27 mouse cellular contexts compared by ENCODE assay signal in genomic region chr11:107154431-107154830, GRCm38 (mm10). TPM values are rescaled to one million over a fixed set of nuclear protein-coding genes. Genes with fewer than 3 reads are reported as not detected.
DNase-seq lines count a peak whose midpoint lies in the region; ATAC-seq lines count a peak whose summit lies in the region.
"Had no signal": no experiment of that assay in that cellular context is flagged by ENCODE, and none has a peak within 500 bp of the region (broad histone marks: within the 10 kb centered on the region; RNA-seq: fewer than 3 reads in every experiment).

No protein-coding gene starts in this region.

- no peak overlapping the region for H3K27ac ChIP-seq in forebrain, embryonic 11.5 days (ENCODE audit: low read depth, low read length)
- H3K27ac ChIP-seq: embryonic facial prominence, embryonic 12.5 days; embryonic facial prominence, embryonic 15.5 days; forebrain, embryonic 12.5 days; hindbrain, embryonic 10.5 days; hindbrain, embryonic 13.5 days had no signal

- H3K9me3 ChIP-seq in forebrain, embryonic 11.5 days (ENCODE audit: control insufficient read depth, low read length), result no peaks in the 10 kb centered on the region
- H3K9me3 ChIP-seq: embryonic facial prominence, embryonic 12.5 days; embryonic facial prominence, embryonic 15.5 days; forebrain, embryonic 12.5 days; hindbrain, embryonic 10.5 days had no signal

- peak; percentile 10 for DNase-seq in lung, postnatal 36 days
- no peak for DNase-seq in lung, postnatal 4 days
- peak; percentile 22 for DNase-seq in CD4-positive helper T cell, adult 2 months (ENCODE audit: low read depth, low spot score)
- peak; percentile 91 for DNase-seq in ES-CJ7 (ENCODE audit: low read depth, low spot score)
- peak; percentile 12 for DNase-seq in T-cell, adult 2 months (ENCODE audit: low spot score)
- DNase-seq in forebrain, embryonic 11.5 days (ENCODE audit: low spot score), result no peak
- no peak for DNase-seq in heart, adult 18-20 months
- no peak for DNase-seq in urinary bladder, adult 18-20 months (ENCODE audit: low spot score in 2 of 2)
- DNase-seq: adrenal gland, adult 2 months; adrenal gland, postnatal 25 days; cerebellum, adult 18-20 months; cerebellum, adult 9-10 months; cerebellum, postnatal 14 days; gastrocnemius, postnatal 10 days; gastrocnemius, postnatal 36 days; heart, postnatal 36 days; kidney, adult 18-20 months had no signal

- H3K36me3 ChIP-seq in forebrain, embryonic 11.5 days (ENCODE audit: control insufficient read depth, insufficient read depth, low read length), result no peaks in the 10 kb centered on the region
- H3K36me3 ChIP-seq: embryonic facial prominence, embryonic 12.5 days; embryonic facial prominence, embryonic 15.5 days; forebrain, embryonic 12.5 days; hindbrain, embryonic 10.5 days; hindbrain, embryonic 13.5 days had no signal

- no peak overlapping the region for H3K4me2 ChIP-seq in forebrain, embryonic 11.5 days (ENCODE audit: low read depth, low read length, severe bottlenecking)
- H3K4me2 ChIP-seq: embryonic facial prominence, embryonic 12.5 days; embryonic facial prominence, embryonic 15.5 days; forebrain, embryonic 12.5 days; heart, embryonic 11.5 days; hindbrain, embryonic 13.5 days had no signal

- no peaks in the 10 kb centered on the region for H3K27me3 ChIP-seq in forebrain, embryonic 11.5 days (ENCODE audit: control insufficient read depth, insufficient read depth, low read length)
- H3K27me3 ChIP-seq: CH12.LX; embryonic facial prominence, embryonic 12.5 days; embryonic facial prominence, embryonic 15.5 days; forebrain, embryonic 12.5 days; hindbrain, embryonic 13.5 days had no signal

- no peak for ATAC-seq in forebrain, embryonic 11.5 days (replicated peaks; ENCODE audit: low FRiP score)
- ATAC-seq: forebrain, embryonic 16.5 days; hindbrain, embryonic 16.5 days; inflammation-experienced regulatory T-cells, adult 6 months had no signal

- H3K4me1 ChIP-seq in forebrain, embryonic 11.5 days (replicated peaks; ENCODE audit: control insufficient read depth, insufficient read depth, low read length), result no peaks in the 10 kb centered on the region
- H3K4me1 ChIP-seq: embryonic facial prominence, embryonic 12.5 days; embryonic facial prominence, embryonic 15.5 days; forebrain, embryonic 12.5 days; hindbrain, embryonic 13.5 days had no signal

- H3K9ac ChIP-seq in forebrain, embryonic 11.5 days (ENCODE audit: low read length), result no peak overlapping the region
- H3K9ac ChIP-seq: embryonic facial prominence, embryonic 12.5 days; embryonic facial prominence, embryonic 15.5 days; forebrain, embryonic 12.5 days; hindbrain, embryonic 13.5 days had no signal

- no peak overlapping the region for H3K4me3 ChIP-seq in forebrain, embryonic 11.5 days (ENCODE audit: low read depth, low read length)
- H3K4me3 ChIP-seq: embryonic facial prominence, embryonic 12.5 days; embryonic facial prominence, embryonic 15.5 days; forebrain, embryonic 12.5 days; hindbrain, embryonic 10.5 days; hindbrain, embryonic 13.5 days had no signal

- WGBS in forebrain, embryonic 11.5 days, result 80% methylated on average over 7 of the region's 7 CpGs

RNA-seq across cellular contexts. Expression of gene Bptf, which starts 22.5 kb away (rescaled TPM):
- polyA plus RNA-seq in forebrain, embryonic 11.5 days (2014; fragmentation: Nextera tagmentation; extraction: Ambion mirVana), result 49.6 and 50.6 TPM in 2 replicates
- 10 to 100 TPM; 27.9 to 31.3 TPM for total RNA-seq in heart, adult 18-20 months (2021)

RNA-seq across cellular contexts. Expression of gene Nol11, which starts 34.8 kb away (rescaled TPM):
- 75.0 and 76.8 TPM in 2 replicates for polyA plus RNA-seq in forebrain, embryonic 11.5 days (2014; fragmentation: Nextera tagmentation; extraction: Ambion mirVana)
- total RNA-seq in heart, adult 18-20 months (2021), result 10 to 100 TPM; 17.8 to 18.5 TPM

Comparison
In these comparisons a context has a peak if more than half of its experiments do, and no peak if none do; other contexts are left out.
1. DNase-seq: peak in lung, postnatal 36 days (single experiment), CD4-positive helper T cell, adult 2 months (single experiment), ES-CJ7 (single experiment) and T-cell, adult 2 months (single experiment); none in lung, postnatal 4 days (0 of 2), forebrain, embryonic 11.5 days (single experiment), heart, adult 18-20 months (0 of 2) and urinary bladder, adult 18-20 months (0 of 2).